Mouse (Mus musculus) adipocyte (in vitro differentiated cells): Measurements from ENCODE around the gene Crx.

Source experiments
- DNase-seq: peaks from one replicate; pipeline ENCODE4 v3.0.0-alpha.2; 2016; ENCODE audit warnings: low spot score

Crx gene

DNA sequence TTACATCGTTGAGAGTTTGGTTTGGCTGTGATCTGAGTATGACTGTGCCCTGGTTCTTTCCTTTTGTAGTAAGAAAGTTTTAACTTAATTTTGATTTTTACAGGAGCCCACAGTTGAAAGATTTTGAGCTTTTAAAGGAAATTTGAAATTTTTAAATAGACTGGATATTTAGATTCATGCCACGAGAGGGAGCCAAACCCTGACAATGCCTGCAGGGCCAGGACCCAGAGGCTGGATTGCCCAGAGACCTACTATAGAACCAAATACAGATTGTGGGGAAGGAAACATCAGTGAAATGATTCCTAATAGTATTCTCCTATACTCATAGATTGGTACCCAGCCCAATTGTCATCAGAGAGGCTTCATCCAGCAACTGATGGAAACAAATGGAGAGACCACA, 20.1 kb downstream of the Crx start:
- peak; percentile 29 for DNase-seq

DNA sequence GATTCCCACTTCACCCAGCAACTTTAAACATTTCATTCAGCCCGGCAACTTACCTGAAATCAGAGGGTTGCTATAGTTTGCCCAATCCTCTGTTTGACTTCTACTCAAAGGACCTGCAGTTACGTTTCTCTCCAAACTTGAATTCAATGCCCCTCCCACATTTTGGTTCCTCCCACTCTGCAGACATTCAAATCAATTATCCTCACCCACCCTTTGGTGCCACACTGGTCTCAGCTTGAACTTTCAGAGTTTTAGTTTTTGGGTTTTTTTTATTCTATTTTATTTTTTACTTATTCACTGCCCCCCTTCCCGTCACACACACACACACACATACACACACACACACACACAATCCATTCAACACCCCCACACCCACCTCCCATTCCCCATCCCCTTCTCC, 40.2 kb downstream of the Crx start, which contains the start of gene Obox6:
Gene Obox6, minus strand, starts transcription at position 101 of the 400 bp plus-strand sequence.
- DNase-seq: no peak
